Mouse (Mus musculus) megakaryocyte, adult 5-6 weeks (primary cell): ENCODE data around the gene Dppa5a. TPM values are rescaled to one million over a fixed set of nuclear protein-coding genes. Genes with fewer than 3 reads are reported as not detected.
"Not testable (repeated sequence)": the region's sequence is repeated elsewhere in the genome, so short reads cannot be mapped to it uniquely, and the experiment has no call there.

Source experiments
- ATAC-seq: 2 replicates; pipeline ENCODE4 v1.8.0; 2016; ENCODE audit warnings: mild to moderate bottlenecking, inconsistent platforms; ENCODE audit not compliant: poor library complexity, severe bottlenecking
- total RNA-seq, 2 experiments: library from RNA; stranded (forward) in 1 of 2; stranded (reverse) in 1 of 2; fragments of 153-499, 151-499 nt in 1 of 2; fragments of 221-1000, 200-1000 nt in 1 of 2; gene quantifications; 2 replicates each; pipeline versions ENCODE4 v1.2.3 to v1.2.4; 2015 to 2017

Dppa5a gene
- total RNA-seq, 2 experiments from 2014 or later: not detected

DNA sequence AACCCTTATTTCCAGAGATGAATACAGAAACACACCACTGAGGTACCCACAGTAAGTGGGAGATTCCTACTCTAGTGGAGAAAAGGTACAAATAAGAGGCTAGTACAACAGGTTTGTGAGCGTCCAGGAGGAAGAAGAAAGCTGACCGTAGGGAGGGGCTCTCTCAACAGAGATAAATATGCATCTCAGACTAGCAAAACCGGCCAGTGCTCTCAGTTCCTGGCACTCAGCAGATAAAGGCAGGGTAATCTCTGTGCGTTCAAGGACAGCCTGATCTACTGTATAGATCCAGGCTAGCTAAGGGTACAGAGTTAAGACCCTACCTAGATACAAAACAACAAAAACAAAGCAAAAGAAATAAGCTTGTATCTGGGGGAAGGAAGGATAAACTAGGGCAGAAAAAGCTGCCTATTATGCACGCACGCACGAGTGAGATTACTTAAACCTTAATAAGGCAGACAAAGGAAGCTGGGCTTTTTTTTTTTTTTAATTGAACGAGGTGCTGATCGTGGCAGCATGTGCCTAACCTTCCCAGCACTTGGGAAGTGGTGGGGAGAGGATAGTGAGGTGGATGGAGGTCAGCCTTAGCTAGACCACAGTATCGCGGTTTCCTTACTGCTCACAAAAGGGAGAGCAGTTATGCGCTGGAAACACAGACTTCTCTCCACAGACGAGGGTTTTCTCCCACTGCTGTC lies 2.0 kb downstream of the Dppa5a start:
- ATAC-seq: no peak

GRCm38 (mm10) chr9:78364701-78365100 lies 3.3 kb downstream of the Dppa5a start:
- ATAC-seq: no peak

GRCm38 (mm10) chr9:78363374-78363773 lies 4.6 kb downstream of the Dppa5a start:
- no peak for ATAC-seq

DNA sequence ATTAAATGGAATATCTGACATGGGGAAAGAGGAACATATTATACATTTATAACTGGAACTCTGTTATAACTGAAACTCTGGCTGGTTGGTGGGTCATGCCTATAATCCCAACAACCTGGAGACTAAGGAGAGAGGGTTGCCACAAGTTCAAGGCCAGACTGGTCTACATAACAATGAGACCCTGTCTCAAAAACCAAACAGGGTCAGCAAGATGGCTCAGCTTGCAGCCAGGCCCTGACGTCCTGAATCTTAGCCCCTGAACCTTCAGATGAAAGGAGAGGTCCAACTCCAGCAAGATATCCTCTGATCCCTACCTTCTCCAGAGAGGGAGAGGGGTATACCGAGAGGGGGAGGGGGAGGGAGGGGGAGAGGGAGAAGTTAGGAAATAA lies 7.5 kb downstream of the Dppa5a start:
- ATAC-seq: no peak

- ATAC-seq: no peak
These were observed 8.1 kb downstream of the Dppa5a start for GRCm38 (mm10) chr9:78359750-78360483.

GRCm38 (mm10) chr9:78358053-78358452 lies 9.9 kb downstream of the Dppa5a start:
- ATAC-seq: peak; percentile 70

GRCm38 (mm10) chr9:78355611-78356010 lies 12.4 kb downstream of the Dppa5a start, which contains the start of gene Gsta2:
Gene Gsta2, minus strand, starts transcription at chr9:78355788.
- ATAC-seq: no peak

GRCm38 (mm10) chr9:78354665-78355578 lies 13.1 kb downstream of the Dppa5a start:
- ATAC-seq: no peak

DNA sequence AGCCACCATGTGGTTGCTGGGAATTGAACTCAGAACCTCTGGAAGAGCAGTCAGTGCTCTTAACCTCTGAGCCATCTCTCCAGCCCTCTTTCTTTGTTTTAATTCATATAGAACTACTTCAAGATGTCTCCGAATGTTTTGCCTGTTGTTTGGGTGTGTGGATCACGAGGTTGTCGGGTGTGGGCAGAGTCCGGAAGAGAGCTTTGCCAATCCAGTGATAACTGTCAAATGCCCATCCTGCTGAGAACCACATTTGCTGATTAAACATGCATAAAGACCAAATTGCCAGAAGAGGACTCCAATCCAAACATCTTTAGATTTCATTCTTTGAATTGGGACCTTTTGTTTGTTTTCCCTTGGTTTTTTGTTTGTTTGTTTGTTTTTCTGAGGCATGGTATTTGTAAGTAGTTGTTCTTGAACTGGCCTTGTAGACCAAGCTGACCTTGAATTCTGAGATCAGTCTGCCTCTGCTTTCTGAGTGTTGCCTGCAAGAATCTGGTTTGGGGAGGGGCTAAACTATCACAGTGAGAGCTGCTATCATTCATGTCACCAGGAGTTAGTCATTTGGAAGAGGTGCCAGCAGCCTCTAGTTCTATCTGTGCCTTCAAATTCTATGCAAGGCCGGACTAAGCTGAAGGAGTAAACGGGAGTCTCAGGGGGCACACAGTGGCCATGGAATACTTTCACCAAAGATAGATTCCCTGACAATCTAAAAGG lies 16.3 kb downstream of the Dppa5a start:
- no peak for ATAC-seq

DNA sequence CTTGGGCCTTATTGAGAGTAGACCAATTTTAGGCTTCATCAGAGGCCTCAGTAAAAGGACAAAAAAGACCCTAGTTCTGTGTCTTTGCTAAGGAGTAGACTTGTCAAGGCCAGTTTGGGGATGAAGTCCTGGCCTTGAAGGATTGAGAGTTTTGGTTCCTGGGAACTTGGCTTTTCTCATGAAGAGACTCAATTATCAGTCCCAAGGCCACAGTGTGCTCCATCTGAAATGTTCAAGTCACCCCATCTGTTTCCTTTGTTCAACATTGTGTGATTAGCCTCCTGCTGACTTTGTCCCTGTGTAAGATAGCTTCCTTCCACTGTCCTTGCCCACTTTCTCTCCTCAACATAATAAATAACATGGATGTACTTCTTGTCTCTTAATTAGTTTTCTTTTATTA lies 18.0 kb downstream of the Dppa5a start:
- ATAC-seq: not testable (repeated sequence)

DNA sequence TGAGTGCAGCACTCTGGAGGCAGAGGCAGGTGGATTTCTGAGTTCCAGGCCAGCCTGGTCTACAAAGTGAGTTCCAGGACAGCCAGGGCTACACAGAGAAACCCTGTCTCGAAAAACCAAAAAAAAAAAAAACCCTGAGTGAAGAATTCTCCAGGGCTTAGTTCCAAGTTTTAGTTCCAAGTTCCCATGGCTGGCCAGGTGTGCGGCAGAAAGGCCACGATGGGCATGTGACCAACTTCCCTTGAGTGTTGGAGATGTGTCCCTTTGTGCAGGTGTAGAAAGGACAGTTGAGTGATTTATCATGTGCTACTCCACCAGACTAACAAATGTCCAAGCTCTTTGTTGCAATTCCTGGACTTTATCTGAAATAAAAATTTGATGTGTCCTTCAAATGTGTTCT lies 18.8 kb downstream of the Dppa5a start:
- ATAC-seq: not testable (repeated sequence)

- ATAC-seq: not testable (repeated sequence)
These were observed 19.6 kb downstream of the Dppa5a start for GRCm38 (mm10) chr9:78348206-78349004.

DNA sequence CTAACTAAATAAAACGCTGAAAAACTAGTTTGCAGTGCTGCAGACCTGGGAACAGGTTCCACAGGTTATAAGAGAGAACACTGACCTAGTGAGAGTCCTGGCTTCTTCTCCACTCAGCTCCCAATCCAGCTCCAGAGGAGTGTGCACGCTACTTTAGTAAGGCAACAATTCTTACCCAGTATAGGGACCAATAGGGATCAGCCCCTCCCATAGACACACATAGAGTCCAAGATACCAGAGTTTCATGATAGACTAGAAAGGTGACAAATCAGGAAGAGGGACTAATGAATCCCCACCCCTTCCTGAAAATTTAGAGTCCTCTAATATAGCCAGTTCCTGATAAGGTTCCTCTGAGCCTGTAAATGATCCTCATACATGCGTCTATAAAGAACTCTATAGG lies 21.0 kb downstream of the Dppa5a start:
- no peak for ATAC-seq

- not testable (repeated sequence) for ATAC-seq
These were observed 22.7 kb downstream of the Dppa5a start for GRCm38 (mm10) chr9:78345235-78345634.

- not testable (repeated sequence) for ATAC-seq
These were observed 24.9 kb downstream of the Dppa5a start for GRCm38 (mm10) chr9:78343055-78343454.

DNA sequence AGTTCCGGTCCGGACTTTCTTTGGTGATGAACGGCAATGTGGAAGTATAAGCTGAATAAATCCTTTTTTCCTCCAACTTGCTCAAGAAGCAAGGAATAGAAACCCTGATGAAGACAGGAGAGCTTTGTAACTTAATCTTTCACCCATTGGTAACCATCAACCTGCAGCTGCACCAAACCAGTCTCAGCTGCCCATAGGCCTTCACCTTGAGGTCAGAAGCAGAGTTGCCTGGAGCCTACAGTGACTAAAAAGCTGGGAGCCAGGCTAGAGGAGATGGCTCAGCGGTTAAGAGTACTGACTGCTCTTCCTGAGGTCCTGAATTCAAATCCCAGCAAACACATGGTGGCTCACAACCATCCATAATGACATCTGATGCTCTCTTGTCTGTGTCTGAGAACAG lies 25.5 kb downstream of the Dppa5a start:
- not testable (repeated sequence) for ATAC-seq

- peak; percentile 72 for ATAC-seq
These were observed 27.7 kb downstream of the Dppa5a start for GRCm38 (mm10) chr9:78340324-78340723.

- ATAC-seq: not testable (repeated sequence)
These were observed 30.9 kb downstream of the Dppa5a start for GRCm38 (mm10) chr9:78337050-78337449.

DNA sequence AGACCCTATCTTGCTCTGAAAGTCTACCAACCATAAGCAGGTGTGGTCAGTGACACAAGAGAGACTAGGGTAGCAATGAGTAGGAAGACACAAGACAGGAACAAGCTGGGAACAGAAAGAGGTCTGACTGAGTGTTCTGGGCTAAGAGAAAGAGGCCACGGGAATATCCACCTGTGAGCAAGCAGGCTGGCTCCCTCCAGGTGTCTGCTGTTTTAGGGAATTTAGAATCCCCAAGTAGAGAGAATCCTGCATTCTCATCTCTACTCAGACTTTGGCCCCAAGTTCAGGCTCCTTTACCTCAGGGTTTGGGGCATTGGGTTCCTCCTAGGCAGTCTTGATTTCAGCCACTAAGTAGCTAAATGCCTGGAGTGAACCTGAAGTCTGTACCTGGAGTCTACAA lies 40.7 kb downstream of the Dppa5a start, which contains the start of gene Omt2b:
TSS of gene Omt2b (plus strand) at position 301 of the 400 bp plus-strand sequence.
- not testable (repeated sequence) for ATAC-seq

GRCm38 (mm10) chr9:78319499-78319898 lies 48.5 kb downstream of the Dppa5a start:
- no peak for ATAC-seq
